Mouse (Mus musculus) midbrain, embryonic 14.5 days (tissue): ENCODE results near the gene Atg2a. TPM values are rescaled to one million over a fixed set of nuclear protein-coding genes. Genes with fewer than 3 reads are reported as not detected.

Experiments
- ATAC-seq: fragments of 200-750 bp; cut with Nextera tagmentation; 2 replicates; pipeline ENCODE4 v1.8.0; 2017; ENCODE audit warnings: moderate number of reproducible peaks, moderate library complexity; ENCODE audit not compliant: low FRiP score, low TSS enrichment
- DNase-seq: peaks from one replicate; pipeline ENCODE4 v3.0.0-alpha.2; 2015
- H3K27ac ChIP-seq: fragments of 300-500 bp; sonication (generic); replicated peaks from 2 replicates; pipeline ENCODE4 v1.5.1; 2014; ENCODE audit warnings: mild to moderate bottlenecking, low read depth, low read length, moderate library complexity
- H3K27me3 ChIP-seq: fragments of 300-500 bp; sonication (generic); 2 replicates; pipeline ENCODE4 v1.6.1; 2014; ENCODE audit warnings: low read length, control low read depth, mixed read lengths; ENCODE audit not compliant: control insufficient read depth, insufficient read depth
- H3K36me3 ChIP-seq: fragments of 300-500 bp; sonication (generic); 2 replicates; pipeline ENCODE4 v1.6.1; 2014; ENCODE audit warnings: low read length, control low read depth; ENCODE audit not compliant: control insufficient read depth, insufficient read depth
- H3K4me1 ChIP-seq: fragments of 300-500 bp; sonication (generic); 2 replicates; pipeline ENCODE4 v1.6.1; 2014; ENCODE audit warnings: mild to moderate bottlenecking, antibody characterized with exemption, low read length, control low read depth; ENCODE audit not compliant: control insufficient read depth, insufficient read depth
- H3K4me2 ChIP-seq: fragments of 300-500 bp; sonication (generic); 2 replicates; pipeline ENCODE4 v1.6.1; 2014; ENCODE audit warnings: mild to moderate bottlenecking, low read length, moderate library complexity
- H3K4me3 ChIP-seq: fragments of 300-500 bp; sonication (generic); replicated peaks from 2 replicates; pipeline ENCODE4 v1.5.1; 2014; ENCODE audit warnings: low read depth, low read length
- H3K9ac ChIP-seq: fragments of 300-500 bp; sonication (generic); replicated peaks from 2 replicates; pipeline ENCODE4 v1.6.1; 2014; ENCODE audit warnings: mild to moderate bottlenecking, low read length, moderate library complexity
- H3K9me3 ChIP-seq: fragments of 300-500 bp; sonication (generic); 2 replicates; pipeline ENCODE4 v1.6.1; 2016; ENCODE audit warnings: low read length, control low read depth, mixed read lengths; ENCODE audit not compliant: control insufficient read depth
- WGBS: fragments of 180-500 bp; shearing (Covaris S2); extraction: QIAGEN DNeasy Blood & Tissue Kit; methylation state at CpG from one replicate; pipeline ENCODE4 v1.1.7; 2014; 5-methylcytosine and 5-hydroxymethylcytosine counted together
- polyA plus RNA-seq: library from polyadenylated mRNA; unstranded; fragments of >200 nt; fragmentation: Nextera tagmentation; extraction: Ambion mirVana; gene quantifications from 2 replicates; pipeline ENCODE4 v1.2.1, GENCODE M21; 2014

Atg2a gene
- polyA plus RNA-seq, 1 experiment from 2014 or later = 15.4 TPM

- Histone ChIP-seq H3K9ac (no peak overlapping the region), H3K4me3 (no peak overlapping the region; the same call in 1 of the 2 replicates), H3K27ac (no peak overlapping the region), H3K4me2 (peak overlapping the region; percentile 7; the same call in 1 of the 2 replicates), H3K9me3 (no peaks in the 10 kb centered on the region), H3K27me3 (no peaks in the 10 kb centered on the region), H3K4me1 (peaks cover 15% of the 10 kb centered on the region), H3K36me3 (peaks cover 16% of the 10 kb centered on the region)
- WGBS = 33% methylated on average over 5 of the region's 5 CpGs
- DNase-seq (no peak), ATAC-seq (no peak)
These were observed 743 bp upstream of the Atg2a start for GRCm38 (mm10) chr19:6240725-6241124.

- peak overlapping the region; percentile 89 for H3K9ac ChIP-seq
- H3K4me3 ChIP-seq = peak overlapping the region; percentile 78
- no peaks in the 10 kb centered on the region for H3K27me3 ChIP-seq
- peaks cover 31% of the 10 kb centered on the region for H3K36me3 ChIP-seq
- 2% methylated on average over 4 of the region's 4 CpGs for WGBS
- H3K9me3 ChIP-seq = no peaks in the 10 kb centered on the region
- peak overlapping the region; percentile 88 for H3K4me2 ChIP-seq
- DNase-seq (peak; percentile 9), ATAC-seq (no peak)
- peaks cover 11% of the 10 kb centered on the region for H3K4me1 ChIP-seq
- H3K27ac ChIP-seq = peak overlapping the region; percentile 61; the same call in 1 of the 2 replicates
These were observed 813 bp downstream of the Atg2a start for GRCm38 (mm10) chr19:6242281-6242680.

- ATAC-seq = no peak
- Histone ChIP-seq H3K9ac (no peak overlapping the region), H3K27me3 (no peaks in the 10 kb centered on the region), H3K4me2 (no peak overlapping the region), H3K9me3 (no peaks in the 10 kb centered on the region), H3K4me1 (peaks cover 11% of the 10 kb centered on the region), H3K36me3 (peaks cover 40% of the 10 kb centered on the region), H3K4me3 (no peak overlapping the region), H3K27ac (no peak overlapping the region)
- no peak for DNase-seq
- 80% methylated on average over 5 of the region's 5 CpGs for WGBS
These were observed 1.8 kb downstream of the Atg2a start for GRCm38 (mm10) chr19:6243226-6243625.

DNA sequence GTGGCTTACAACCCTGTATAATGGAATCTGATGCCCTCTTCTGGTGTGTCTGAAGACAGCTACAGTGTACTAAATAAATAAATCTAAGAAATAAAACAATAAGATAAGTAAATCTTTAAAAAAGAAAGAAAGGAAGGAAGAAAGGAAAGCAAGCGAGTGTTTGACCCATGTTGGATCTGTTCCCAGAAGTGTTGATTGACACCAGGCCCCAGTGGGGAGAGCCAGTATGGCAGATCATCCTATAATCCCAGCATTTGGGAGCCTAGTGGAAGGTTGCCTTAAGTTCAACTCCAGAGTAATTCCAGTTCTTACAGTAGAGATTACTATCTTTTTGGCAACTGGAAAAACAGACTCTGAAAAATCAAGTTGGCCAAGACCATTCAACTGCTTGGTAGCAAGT, 4.3 kb downstream of the Atg2a start:
- Histone ChIP-seq H3K27me3 (no peaks in the 10 kb centered on the region), H3K4me2 (no peak overlapping the region), H3K4me3 (no peak overlapping the region), H3K9ac (no peak overlapping the region), H3K27ac (no peak overlapping the region), H3K36me3 (peaks cover 55% of the 10 kb centered on the region), H3K9me3 (no peaks in the 10 kb centered on the region), H3K4me1 (peaks cover 11% of the 10 kb centered on the region)
- 86% methylated on average over 1 of the region's 1 CpGs for WGBS
- no peak for DNase-seq
- no peak for ATAC-seq

- Histone ChIP-seq H3K27me3 (no peaks in the 10 kb centered on the region), H3K4me3 (no peak overlapping the region), H3K36me3 (peaks cover 73% of the 10 kb centered on the region), H3K4me1 (peaks cover 4% of the 10 kb centered on the region), H3K9me3 (no peaks in the 10 kb centered on the region), H3K27ac (no peak overlapping the region), H3K4me2 (no peak overlapping the region), H3K9ac (no peak overlapping the region)
- 95% methylated on average over 29 of the region's 29 CpGs for WGBS
- DNase-seq (no peak), ATAC-seq (no peak)
These were observed 6.2 kb downstream of the Atg2a start for GRCm38 (mm10) chr19:6247526-6248300.

GRCm38 (mm10) chr19:6253021-6253420, 11.6 kb downstream of the Atg2a start:
- Histone ChIP-seq H3K9ac (no peak overlapping the region), H3K4me2 (no peak overlapping the region), H3K27ac (no peak overlapping the region), H3K4me3 (no peak overlapping the region), H3K9me3 (no peaks in the 10 kb centered on the region), H3K4me1 (no peaks in the 10 kb centered on the region), H3K36me3 (peaks cover 87% of the 10 kb centered on the region), H3K27me3 (no peaks in the 10 kb centered on the region)
- ATAC-seq (no peak), DNase-seq (no peak)
- WGBS = 96% methylated on average over 4 of the region's 4 CpGs

GRCm38 (mm10) chr19:6260428-6260827, 19.0 kb downstream of the Atg2a start:
- Histone ChIP-seq H3K9ac (no peak overlapping the region), H3K4me2 (no peak overlapping the region), H3K9me3 (no peaks in the 10 kb centered on the region), H3K27me3 (no peaks in the 10 kb centered on the region), H3K27ac (no peak overlapping the region), H3K4me1 (no peaks in the 10 kb centered on the region), H3K4me3 (no peak overlapping the region), H3K36me3 (peaks cover 68% of the 10 kb centered on the region)
- DNase-seq (peak; percentile 55), ATAC-seq (no peak)
- WGBS = 62% methylated on average over 2 of the region's 2 CpGs

- Histone ChIP-seq H3K27me3 (no peaks in the 10 kb centered on the region), H3K27ac (no peak overlapping the region), H3K4me3 (no peak overlapping the region), H3K4me1 (no peaks in the 10 kb centered on the region), H3K4me2 (no peak overlapping the region), H3K36me3 (peaks cover 63% of the 10 kb centered on the region), H3K9ac (no peak overlapping the region), H3K9me3 (no peaks in the 10 kb centered on the region)
- 80% methylated on average over 4 of the region's 4 CpGs for WGBS
- DNase-seq (no peak), ATAC-seq (no peak)
These were observed 19.5 kb downstream of the Atg2a start for GRCm38 (mm10) chr19:6260946-6261345.

DNA sequence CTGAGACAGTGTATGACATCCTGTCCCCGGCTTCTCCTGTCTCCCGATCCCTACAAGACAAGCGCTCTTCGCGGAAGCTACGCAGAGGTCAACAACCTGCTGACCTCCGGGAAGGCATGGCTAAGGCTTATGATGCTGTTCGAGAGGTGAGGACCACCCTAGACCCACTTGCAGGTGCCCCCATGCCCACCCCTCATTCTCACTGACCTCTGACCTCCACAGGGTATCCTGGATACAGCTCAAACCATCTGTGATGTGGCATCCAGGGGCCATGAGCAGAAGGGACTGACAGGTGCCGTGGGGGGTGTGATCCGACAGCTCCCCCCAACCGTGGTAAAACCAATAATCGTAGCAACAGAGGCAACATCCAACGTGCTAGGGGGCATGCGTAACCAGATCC, 19.9 kb downstream of the Atg2a start:
- Histone ChIP-seq H3K27ac (no peak overlapping the region), H3K4me3 (no peak overlapping the region), H3K4me2 (no peak overlapping the region), H3K9ac (no peak overlapping the region), H3K9me3 (no peaks in the 10 kb centered on the region), H3K36me3 (peaks cover 59% of the 10 kb centered on the region), H3K4me1 (no peaks in the 10 kb centered on the region), H3K27me3 (no peaks in the 10 kb centered on the region)
- DNase-seq (no peak), ATAC-seq (no peak)
- WGBS = 92% methylated on average over 14 of the region's 14 CpGs
